Mouse (Mus musculus) adrenal gland, postnatal 14 days (tissue): ENCODE data around the gene Dusp6. TPM values are rescaled to one million over a fixed set of nuclear protein-coding genes. Genes with fewer than 3 reads are reported as not detected.
"Not testable (repeated sequence)": the region's sequence is repeated elsewhere in the genome, so short reads cannot be mapped to it uniquely, and the experiment has no call there.

ENCODE experiments used
- DNase-seq: peaks from one replicate; pipeline ENCODE4 v3.0.0; 2021; ENCODE audit warnings: mixed read lengths
- long read RNA-seq, 2 experiments: library from polyadenylated mRNA; stranded (forward); transcript quantifications; one replicate each; pipeline ENCODE4 v2.0.0; 2021
- total RNA-seq: library from RNA; stranded (reverse); gene quantifications from 2 replicates; pipeline ENCODE4 v1.2.3, GENCODE M21; 2021

Gene Dusp6
- 112 and 113 TPM in 2 replicates for total RNA-seq
- long read RNA-seq, experiment 1, transcript Dusp6-201 (3 exons, 2,796 nt) = major isoform, 104 of 128 reads
- long read RNA-seq, experiment 1, transcript Dusp6-202 (2 exons, 758 nt) = minor isoform, 5 of 128 reads
- long read RNA-seq, experiment 1, partial matches to known transcripts = 2 of 128 reads
- long read RNA-seq, experiment 1, other reads (novel, unspliced or antisense) = 17 of 128 reads
- long read RNA-seq, experiment 2, transcript Dusp6-201 (3 exons, 2,796 nt) = major isoform, 92 of 134 reads
- long read RNA-seq, experiment 2, transcript Dusp6-202 (2 exons, 758 nt) = minor isoform, 5 of 134 reads
- long read RNA-seq, experiment 2, partial matches to known transcripts = 0 of 134 reads
- long read RNA-seq, experiment 2, other reads (novel, unspliced or antisense) = 37 of 134 reads

GRCm38 (mm10) chr10:99262867-99263379, at the start of gene Dusp6:
Dusp6 (plus strand) TSS chr10:99263231.
- peak; percentile 98 for DNase-seq

DNA sequence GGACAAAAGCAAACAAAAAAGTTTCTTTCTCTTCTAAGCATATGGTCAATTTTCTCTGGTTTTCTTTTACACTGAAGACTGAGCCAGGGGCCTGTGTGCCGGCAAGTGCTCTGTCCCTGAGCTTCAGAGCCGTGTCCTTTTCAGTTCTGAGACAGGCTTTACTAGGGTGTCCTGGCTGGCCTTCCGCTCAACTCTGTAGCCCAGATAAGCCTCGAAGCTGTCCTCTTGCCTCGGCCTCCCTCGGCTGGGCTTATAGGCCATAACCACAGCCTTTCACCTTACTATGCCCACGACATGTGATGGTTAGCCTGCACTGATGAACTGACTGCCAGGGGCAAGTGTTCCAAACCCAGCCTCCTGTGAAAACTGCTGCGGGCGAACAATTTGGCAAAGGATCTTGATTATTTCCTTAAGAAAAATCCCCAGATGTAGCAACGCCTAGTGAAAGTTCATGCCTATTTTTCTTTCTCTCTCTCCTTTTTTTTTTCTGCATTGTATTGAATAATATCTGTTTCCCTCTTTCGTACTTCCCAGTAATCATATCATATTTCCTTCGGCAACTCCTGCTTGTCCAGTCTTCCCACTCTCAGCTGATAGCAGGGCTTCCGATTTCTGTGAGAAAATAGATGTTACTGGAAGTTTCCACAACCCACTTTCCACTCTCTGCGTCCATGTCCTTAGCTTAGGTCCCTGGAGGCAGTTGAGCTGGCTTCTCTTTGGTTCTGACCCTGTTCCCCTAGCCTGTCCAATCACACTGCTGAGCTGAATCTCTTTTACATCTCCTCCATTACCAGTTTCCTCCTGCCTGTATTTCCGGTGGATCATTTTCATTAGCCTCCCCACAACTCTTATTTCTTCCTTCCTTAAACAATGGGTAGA, 48.4 kb upstream of the Dusp6 start:
- DNase-seq = no peak

DNA sequence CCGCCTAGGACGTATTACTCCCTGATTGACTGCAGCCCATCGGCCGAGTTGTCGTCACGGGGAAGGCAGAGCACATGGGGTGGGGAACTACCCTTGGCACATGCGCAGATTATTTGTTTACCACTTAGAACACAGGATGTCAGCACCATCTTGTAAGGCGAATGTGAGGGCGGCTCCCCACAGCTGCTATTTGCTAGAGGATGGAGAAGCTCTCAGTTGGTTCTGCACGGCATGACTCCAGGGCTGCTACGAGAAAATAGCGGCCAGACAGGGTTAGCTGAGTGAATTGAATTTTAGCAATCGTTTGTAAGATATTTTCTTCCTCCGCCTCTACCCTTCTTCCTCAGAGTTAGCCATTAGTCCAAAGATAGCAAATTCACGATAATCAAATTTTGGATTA, 46.5 kb upstream of the Dusp6 start:
- DNase-seq = not testable (repeated sequence)

- DNase-seq = no peak
Measured at GRCm38 (mm10) chr10:99221540-99221939, 41.5 kb upstream of the Dusp6 start.

DNA sequence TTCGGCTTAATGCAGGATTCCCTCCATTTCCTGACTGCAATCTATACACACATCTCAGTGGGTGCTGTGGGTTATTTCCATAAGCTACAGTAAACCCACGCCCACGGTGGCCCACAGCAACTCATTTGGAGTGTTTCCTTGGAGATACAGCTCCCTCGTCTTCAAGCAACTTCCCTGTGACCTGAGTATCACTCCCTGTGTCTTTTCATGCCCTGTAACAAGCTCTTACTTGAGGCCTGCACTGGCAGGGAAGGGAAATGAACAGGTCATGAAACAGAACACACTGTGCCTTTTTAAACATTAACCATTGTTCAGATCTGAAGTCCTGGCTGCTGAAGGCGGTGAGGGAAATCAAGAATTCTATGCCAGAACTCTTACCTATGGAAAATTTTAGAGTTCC, 40.3 kb upstream of the Dusp6 start:
- DNase-seq = no peak

DNA sequence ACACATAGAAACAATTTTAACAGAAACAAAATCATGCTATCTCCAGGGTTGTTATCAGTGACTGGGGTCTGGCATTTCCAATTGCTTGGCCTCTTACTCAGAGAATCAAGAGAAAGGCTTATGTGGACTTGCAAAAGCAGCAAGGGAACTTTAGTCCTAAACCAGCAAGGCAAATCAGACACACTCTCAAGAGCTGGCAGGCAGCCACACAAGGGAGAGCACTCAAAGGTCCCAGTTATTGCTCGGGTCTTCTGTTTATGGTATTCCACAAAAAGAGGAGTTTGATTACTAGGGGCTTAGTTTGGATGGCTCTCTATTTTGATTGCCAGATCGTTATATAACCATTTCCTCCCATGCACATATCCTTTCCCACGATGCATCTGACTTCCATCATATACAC, 38.8 kb upstream of the Dusp6 start:
- DNase-seq = no peak

DNA sequence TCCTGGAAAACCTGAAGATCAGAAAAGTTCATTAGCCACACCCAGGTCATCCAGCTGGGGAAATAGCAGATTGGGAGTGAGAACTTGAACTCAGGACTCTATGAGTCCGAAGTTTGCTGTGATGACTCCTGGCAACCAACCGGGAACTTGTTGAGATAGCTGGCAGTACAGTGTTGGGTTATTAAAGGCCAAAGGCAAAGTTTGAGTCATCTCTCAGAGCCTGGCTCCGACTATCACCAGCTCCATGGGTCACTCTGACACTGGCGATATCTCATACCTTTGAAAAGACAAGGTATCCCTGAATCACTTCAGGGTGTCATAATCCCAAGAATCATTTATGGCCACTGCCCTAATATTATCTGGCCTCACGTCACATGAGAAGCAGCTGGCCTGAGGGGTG, 36.2 kb upstream of the Dusp6 start:
- DNase-seq = no peak

DNA sequence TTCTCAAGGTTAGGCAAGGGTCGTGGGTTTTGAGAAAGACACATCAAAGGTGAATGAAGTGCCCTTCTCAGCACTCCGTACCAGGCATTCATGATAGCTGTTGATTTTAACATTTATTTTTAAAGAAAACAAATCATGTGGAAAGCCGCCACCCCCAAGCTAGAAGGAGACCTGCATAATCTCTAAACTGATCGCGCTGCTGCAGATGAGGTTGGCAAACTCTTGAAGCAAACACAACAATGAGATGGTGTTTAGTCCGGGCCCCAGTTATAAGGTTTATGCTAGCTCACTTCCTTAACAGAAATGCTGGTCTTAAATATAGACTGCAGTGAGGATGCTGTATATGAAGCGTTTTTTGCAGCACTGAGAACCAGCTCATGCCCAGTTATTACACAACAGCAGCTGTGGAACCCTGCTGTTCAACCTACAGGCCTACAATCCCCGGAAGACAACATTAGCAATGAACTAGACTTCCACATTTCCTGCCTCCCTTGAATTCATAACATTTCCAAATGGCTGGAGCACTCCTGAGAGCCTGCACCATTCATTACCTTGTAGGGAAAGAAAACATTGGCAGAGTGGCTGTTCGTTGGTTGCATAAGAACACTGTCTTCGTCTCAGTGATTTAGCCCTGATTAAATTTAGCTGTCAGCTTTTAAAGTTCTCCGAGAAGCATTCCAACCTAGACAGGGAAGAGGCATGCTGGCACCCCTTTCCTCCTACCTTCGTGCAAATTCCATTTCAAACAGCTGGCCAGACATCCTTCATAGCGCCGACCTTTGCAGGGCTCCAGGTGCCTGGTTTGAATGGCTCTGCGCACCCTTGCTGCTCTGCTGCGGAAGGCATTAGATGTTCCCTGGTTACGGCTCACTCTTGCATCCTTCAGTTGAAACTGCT, 34.8 kb upstream of the Dusp6 start:
- DNase-seq = no peak

GRCm38 (mm10) chr10:99229031-99229684, 33.9 kb upstream of the Dusp6 start:
- peak; percentile 43 for DNase-seq

- DNase-seq = peak; percentile 31
Measured at GRCm38 (mm10) chr10:99232518-99233227, 30.4 kb upstream of the Dusp6 start.

GRCm38 (mm10) chr10:99234336-99234735, 28.7 kb upstream of the Dusp6 start:
- no peak for DNase-seq

- DNase-seq = no peak
Measured at GRCm38 (mm10) chr10:99235081-99235480, 27.9 kb upstream of the Dusp6 start.

- no peak for DNase-seq
Measured at GRCm38 (mm10) chr10:99237205-99237832, 25.7 kb upstream of the Dusp6 start.

- no peak for DNase-seq
Measured at GRCm38 (mm10) chr10:99238537-99238936, 24.5 kb upstream of the Dusp6 start.

- no peak for DNase-seq
Measured at GRCm38 (mm10) chr10:99241284-99241828, 21.7 kb upstream of the Dusp6 start.

DNA sequence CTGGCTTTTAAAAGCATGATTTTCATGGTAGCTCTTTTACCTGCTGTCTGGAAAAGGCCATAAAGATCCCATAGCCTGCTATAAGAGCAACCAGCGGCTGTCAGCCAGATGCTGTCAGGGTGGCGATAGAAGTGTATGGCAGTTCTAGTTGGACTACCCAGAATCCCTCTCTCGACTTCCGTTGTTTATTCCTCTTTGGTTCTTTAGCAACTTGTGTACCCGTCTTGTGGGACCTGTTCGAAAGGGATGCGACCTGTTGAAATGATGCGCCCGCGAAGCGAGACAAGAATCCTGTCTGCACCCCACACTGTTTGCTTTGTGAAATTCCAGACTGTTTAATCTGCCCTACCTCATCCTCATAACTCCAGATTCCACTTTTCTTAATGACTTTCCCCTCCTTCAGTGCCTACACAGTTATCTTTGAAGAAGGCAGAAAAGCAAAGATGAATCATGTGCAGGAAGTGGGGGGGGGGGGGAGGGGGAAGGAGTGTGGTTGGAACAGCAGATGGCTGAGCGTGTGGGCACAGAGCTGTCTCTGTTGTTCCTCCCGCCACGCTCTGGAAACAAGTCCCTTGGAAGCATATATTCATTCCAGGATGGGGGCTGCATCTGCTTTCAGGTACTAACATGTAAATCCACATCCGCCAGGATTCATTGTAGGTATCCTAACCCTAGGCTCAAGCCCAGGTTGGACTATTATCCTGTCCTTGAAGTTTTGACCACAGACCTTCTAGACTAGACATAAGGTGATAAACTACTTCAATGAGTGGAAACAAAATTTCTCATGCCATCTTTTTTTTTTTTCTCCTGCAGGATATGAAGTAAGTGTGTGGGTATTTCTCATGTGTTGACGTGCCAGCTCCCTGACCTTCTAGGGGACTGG, 21.0 kb upstream of the Dusp6 start:
- peak; percentile 30 for DNase-seq

GRCm38 (mm10) chr10:99242721-99243120, 20.3 kb upstream of the Dusp6 start:
- DNase-seq = no peak

DNA sequence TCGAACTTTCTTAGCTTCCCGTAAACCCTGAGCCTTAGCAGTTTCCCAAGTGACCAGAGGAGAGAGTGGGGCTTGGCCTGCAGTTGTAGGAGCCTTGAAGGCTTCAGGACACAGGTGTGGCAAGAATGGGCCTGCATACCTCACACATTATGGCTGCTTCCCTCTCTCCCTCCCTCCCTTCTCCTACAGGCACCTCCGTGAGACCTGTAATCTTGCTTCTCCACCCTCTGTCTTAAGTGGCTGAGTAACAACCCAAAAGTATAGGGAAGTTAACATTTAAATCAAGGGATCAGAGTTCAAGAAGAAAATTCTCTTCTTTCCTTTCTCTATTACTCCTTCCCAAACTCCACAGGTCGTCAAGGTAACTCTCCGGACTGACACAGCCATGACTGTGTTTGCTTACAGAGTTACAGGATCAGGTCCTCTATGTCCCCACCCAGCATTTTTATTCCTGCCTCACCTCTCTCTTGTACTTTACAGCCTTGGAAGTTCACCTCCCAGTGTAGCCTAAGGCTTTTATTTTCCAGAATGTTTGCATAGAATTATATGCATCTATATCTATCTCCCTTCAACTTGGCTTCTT, 19.0 kb upstream of the Dusp6 start:
- DNase-seq = no peak
